Mouse (Mus musculus) ZHBTc4 (cell line): ENCODE measurements around the gene Tuba3b.

Source experiments
- DNase-seq: peaks from one replicate; pipeline ENCODE4 v3.0.0-alpha.2; 2011; ENCODE audit warnings: low read depth, low spot score

The Tuba3b gene

DNA sequence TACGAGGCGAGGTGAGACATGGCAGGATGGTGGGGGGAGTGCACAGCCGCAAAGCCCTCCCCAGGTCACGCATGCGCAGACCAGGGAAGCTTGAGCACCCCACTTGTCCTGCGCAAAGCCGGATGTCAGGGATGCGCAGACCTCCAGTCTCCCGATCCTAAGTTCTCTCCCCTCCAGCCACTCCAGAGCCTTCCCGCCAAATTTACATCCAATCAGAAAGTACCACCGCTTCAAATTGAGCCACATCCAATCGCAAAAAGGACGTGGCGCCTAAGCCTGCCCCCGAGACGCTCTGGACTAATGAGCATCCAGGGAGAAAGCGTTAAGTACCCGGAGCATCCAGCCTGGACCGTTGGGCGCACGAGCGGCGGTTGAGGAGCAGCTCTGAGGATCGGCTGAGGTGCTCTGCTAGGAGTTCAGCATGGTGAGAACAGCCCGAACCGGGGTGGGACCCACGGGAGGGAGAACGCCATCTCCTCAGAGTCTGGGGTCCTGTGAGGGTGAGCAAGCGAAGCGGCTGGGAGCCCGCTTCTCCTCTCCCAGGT lies at the start of gene Tuba3b:
TSS of gene Tuba3b (plus strand) at position 92 of the 545 bp plus-strand sequence.
- DNase-seq = peak; percentile 46

DNA sequence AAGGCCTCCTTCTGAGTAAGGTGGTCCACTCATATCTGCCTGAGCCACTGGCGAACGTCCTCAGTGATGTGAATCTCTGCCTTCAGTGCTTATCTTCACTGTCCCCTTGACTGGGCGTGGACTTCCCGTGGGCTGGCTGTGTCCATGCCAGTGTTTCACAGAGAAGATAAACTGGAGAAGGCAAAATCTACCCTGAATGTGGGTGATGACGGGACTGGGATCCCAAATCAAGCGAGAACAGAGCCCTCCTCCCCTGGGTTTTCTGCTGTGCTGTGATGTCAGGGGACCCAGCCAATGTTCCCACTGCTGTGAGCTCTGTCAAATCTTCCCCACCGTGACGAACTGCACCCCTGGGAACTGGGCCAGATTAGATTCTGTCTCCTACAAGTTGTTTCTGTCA lies 48.3 kb upstream of the Tuba3b start:
- no peak for DNase-seq

DNA sequence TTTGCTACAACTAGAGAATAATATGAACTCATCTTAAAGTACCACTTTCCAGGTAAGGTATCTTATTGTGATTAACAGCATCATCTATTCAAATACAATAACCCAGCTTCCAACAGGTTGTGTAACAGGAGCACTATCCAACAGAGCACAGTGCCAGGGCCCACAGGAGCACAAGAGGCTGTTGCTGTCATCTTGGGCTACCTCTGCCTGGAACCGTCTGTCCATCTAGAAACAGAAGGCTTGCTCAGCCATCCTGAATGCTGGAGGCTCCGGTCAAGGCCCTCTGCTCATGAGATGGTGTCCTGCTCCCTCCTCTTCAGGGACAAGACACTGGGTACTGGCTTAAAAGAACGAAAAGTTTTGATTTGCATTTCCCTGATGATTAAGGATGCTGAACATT lies 47.7 kb upstream of the Tuba3b start:
- DNase-seq = no peak

DNA sequence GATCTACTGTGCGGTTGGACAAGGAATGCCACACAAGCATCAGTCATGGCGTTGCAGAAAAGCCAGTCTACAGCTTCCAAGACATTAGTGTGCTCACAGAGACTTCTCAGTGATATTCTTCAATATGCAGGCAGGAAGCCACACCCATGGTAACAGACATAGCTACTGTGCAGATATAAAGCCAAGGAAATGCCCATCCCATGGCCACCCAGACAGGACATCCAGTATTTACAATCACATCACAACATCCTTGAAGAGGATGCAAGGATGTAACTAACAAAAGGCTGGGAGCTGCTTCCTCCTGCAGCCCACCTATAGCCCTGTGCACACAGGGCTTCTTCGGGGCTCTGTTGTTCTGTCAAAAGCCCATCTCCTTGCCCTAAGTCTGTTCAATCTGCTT lies 46.9 kb upstream of the Tuba3b start:
- no peak for DNase-seq

DNA sequence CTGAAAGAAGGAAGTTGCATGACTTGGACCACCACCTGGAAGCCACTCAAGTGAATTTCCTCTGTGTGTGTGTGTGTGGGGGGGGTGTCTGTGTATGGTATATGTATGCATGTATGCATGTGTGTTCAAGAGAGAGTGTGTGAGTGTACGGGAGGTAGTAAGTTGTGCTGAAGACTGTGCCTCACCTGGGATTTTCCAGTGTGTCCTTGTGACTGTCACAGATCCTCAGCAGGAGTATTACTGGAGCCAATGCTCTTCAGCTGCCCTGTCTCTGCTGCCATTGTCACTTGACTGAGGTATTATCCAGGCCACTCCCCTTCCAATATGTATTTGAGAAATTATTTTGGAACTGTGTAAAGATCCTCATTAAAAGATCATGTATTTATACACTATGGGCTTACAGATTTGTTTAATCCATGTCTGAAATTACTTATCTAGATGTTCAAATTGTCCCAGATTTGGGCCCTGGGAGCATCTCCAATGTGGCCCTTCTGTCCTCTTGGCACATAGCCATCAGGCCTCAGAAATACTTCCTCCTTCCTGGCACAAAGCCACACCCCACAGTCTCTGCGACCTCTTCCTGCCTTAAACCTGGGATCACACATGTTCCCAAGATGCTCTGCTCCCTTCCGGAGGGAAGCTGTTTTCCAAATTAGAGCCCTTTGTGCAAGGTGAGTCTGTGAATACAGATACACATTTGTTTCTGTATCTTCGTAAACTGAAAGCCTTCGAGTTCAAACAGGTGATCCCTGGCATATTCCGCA lies 42.1 kb upstream of the Tuba3b start:
- no peak for DNase-seq

DNA sequence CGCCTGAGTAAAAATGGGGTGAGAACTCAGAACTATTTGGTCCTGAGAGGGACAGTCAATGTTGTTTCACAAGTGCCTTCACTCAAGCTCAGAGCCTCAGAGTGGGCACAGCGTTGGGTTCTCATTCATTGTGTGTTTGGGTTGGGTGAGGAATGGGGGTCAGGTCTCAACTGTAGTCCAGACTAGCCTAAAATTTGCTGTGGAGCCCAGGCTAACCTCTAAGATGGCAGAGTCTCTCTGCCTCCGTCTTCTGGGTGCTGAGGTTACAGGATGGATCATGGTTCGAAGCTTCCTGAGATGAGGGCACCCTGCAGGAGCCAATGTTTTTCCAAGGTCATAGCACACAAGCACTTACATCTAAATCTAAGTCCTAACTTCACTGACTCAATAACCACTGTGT lies 38.8 kb upstream of the Tuba3b start:
- no peak for DNase-seq

DNA sequence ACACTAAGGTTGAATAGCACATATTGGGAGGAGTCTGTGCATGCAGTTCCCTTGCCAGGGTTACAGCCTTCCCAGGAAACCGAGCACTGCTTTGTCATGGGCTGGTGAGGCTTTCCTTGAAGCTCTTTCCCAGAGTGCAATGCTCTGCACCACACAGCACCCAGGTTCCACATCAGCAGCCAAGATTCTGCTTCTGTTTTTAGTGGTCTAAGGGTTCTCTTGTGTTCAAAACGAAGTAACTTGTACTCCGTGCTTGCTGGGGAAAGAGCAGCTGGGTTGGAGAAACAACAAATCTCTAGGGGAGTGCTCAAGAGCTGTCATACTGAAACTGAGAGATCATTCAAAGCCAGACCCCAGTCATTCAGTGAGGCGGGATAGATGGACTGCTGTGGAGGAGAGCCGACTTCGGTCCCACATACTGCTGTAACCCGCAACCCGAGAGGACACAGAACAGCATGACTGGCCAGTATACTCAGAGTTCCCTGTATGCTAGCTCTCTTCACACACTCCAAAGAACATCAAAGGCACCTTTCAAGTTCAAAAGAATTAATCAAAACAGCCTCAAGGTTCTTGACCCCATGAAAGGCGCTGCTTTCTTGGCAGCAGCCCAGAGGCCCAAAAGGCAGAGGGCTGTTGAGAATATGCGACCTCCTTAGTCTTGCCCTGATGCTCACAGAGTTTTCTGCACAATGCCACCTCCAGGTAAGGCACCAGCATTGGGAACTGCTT lies 36.9 kb upstream of the Tuba3b start:
- DNase-seq = no peak

DNA sequence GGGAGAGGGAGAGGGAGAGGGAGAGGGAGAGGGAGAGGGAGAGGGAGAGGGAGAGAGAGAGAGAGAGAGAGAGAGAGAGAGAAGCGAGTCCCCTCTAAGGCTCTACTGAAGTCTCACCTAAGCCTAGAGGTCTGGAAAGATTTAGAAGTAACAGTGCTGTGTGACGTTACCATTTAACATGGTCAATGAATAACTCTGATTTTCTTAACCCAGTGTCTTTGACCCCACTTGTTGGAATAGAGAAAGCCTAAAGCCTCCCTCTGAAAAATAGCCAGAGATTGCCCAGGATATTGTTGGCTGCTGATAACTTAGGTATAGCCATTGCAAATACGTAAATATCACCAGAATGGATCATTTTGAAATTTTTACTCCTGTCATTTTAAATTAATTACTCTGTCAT lies 35.8 kb upstream of the Tuba3b start:
- no peak for DNase-seq

DNA sequence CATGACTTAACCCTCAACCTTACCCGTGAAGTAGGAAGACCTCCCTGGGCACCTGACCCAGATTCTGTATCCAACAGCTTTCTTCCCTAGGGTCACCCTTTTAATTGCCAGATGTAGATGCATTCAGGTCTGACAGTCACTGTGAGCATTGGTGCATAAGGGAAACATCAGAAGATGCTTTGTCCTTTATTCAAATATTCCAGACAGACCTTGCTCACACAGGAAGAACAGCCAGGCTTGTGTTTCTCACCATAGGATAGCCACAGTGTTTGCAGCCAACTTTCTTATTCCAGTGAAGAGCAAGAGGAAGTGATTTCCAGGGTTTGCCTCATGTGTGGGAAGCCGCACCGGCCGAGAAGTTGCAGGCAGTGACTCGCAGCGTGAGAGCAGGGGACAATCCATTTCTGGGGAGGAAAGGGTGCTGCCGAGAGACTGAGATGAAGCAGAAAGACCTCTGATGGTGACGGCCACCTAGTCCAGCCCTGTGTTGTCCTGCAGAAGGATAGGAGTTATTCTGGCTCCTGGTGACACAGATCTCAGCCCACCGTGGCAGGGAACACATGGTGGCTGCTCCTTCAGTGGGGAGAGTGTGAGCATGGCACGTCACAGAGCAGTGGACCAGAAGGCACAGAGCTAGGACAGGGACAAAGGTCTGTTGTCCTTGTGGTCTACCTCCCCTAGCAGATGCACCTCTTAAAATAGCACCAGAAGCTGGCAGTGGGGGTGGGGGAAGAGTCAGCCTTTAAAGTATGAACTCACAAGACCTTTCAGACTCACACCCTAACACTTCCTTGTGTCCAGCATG lies 34.0 kb upstream of the Tuba3b start:
- DNase-seq = no peak

DNA sequence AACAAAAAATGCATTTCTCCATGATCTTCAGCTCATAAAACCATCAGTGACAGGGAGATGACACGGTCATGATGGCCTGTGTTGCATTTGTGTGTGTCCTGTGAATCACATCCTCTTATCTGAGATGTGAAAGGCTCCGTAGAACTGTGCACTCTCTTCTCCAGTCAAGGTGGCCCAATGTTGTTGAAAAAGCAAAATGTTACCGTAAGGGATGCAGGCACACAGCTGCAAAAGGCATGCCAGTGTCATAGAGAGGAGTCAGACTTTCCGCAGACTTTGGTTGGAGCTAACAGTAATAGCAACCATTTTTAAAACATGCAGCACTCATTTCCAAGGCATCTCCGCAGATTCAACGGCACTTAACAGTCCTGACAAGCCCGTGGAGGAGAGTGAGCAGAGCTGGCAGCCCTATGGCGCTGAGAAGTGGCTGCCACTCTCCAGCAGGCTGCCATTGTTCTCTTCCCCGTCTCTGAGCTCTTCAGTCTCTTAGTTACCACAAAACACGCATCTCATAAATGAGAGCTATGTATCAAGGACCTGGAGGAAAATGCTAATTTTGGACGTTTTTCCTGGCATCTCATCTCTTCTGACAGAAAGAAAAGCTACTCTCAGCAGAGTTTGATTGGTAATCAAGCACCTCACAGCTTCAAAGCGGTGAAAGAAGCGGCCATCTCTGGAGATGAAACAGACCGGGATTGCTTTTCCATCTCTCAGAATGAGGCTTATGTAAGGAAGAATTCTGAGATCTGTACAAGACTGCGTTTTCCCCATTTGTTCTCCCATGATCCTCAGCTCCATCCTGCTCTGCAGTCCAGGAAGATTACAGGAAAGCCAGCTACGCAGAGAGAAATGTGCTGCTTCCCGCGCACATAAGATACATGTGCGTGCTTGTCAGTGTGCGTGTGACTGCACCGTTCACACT lies 30.2 kb upstream of the Tuba3b start:
- DNase-seq = no peak

DNA sequence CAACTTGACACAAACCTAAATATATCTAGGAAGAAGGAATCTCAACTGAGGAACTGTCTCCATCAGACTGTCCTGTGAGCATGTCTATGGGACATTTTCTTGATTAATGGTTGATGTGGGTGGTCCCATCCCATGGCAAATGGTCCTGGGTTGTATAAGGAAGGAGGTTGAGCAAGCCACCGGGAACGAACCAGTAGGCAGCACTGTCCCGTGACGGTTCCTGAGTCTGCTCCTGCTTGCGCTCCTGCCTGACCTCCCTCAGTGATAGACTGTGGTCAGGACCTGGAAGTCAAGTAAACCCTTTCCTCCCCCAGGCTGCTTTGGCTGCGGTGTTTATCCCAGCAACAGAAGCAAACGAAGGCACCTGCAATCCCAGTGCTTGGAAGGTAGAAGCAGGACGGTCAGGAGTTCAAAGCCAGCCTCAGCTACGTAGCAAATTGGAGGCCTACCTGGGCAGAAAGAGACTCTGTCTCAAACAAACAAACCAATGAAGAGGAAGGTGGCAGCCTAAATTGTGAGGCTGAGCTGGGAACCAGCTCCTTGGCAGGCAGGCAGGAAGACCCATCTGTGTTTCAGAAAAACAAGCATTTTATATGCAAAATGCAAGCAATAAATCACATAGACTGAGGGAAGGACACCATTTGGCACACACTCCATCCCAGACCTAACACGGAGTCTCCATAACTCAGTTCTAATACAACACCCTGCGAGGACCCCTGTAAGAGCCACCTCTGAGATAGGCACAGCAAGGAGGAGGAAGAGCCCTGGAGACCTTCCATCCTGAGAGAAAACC lies 24.9 kb upstream of the Tuba3b start:
- DNase-seq = no peak

DNA sequence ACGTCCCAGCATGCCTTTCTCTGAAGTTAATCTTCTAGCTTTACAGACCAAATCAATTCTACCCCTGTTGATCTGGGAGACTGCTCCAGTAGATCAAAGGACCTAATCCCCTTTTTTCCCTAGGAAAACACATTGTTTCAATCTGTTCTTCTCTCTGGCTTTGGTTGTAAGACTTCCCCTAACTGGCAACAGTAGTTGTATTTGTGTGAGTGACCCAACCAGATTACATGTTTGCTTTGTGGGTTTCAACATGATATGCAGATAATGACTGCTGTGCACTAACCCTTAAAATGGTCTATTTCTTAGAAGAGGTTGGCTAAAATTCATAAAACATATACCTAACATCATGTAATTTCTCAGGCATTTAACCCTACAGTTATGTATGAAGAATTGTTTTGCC lies 24.0 kb upstream of the Tuba3b start:
- no peak for DNase-seq

DNA sequence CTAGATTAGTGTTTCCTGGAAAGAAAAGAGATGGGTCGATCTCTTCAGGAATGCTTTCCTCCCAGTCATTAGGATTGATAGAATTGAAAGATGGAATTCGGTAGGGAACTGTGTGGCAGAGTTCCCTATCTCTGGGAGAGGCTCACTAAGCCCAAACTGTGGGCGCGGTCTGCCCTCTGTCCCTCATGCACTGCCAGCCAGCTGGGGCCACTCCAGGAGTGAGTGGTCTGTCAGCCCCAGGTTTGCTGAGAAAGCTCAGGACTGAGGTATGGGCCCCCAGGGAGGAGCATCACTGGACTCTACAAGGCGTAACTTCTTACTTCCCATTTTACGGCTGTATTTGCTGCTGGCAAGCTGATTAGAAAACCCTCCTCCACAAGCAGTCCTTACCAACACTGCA lies 23.5 kb upstream of the Tuba3b start:
- DNase-seq = no peak

DNA sequence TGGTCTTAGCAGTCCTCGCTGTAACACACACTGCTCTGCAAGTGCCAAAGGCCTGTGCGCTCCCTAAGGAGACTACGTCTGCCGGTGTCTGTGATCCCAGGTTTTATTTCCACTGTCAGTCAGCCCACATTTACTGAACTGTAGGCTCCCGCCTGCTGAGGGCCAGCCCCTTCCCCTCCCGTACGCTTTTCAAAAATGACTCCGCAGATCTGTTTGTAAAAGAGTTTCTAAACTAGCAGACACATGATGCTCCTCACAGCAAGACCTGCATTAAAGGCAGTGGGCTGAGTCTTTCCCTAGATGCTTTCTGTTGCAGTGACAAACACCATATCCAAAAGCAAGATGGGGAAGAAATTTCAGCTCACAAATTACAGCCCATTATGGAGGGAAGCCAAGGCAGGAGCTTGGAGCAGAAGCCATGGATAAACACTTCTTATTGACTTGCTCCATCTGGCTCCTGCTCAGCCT lies 23.0 kb upstream of the Tuba3b start:
- no peak for DNase-seq

DNA sequence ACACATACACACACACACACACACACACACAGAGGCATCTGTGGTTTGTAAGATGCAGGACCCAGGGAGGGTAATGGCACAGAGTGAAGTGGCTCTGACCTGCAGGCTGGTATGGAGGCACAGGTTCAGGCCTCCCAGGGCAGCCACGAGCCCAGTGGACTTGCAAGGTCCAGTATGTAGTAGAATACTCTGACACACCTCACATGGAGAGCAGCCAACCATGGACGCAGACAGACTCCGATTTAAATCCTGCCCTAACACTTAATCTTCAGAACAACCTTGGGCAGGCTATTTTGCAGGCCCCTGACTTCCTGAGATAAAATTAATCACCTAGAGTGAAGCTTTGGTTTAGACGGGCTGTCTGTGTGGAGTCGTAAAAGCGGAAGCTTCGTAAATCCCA lies 21.6 kb upstream of the Tuba3b start:
- no peak for DNase-seq

DNA sequence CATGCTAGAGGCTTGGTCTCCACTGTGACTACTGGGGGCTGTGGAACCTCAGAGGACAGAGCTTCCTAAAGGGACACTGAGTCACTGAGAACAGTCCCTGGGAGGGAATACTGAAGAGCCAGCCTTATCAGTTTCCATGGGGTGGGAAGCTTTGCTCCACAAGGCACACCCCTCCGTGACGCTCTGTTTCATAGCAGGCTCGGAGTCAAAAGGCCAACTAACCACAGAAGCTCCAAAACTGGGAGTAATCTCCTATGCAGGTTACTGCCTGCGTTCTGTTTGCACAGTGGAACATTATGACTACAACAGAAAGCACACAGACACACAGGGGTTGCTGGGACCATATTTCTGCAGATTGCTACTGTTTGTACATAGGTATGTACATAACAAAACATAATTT lies 19.7 kb upstream of the Tuba3b start:
- no peak for DNase-seq

DNA sequence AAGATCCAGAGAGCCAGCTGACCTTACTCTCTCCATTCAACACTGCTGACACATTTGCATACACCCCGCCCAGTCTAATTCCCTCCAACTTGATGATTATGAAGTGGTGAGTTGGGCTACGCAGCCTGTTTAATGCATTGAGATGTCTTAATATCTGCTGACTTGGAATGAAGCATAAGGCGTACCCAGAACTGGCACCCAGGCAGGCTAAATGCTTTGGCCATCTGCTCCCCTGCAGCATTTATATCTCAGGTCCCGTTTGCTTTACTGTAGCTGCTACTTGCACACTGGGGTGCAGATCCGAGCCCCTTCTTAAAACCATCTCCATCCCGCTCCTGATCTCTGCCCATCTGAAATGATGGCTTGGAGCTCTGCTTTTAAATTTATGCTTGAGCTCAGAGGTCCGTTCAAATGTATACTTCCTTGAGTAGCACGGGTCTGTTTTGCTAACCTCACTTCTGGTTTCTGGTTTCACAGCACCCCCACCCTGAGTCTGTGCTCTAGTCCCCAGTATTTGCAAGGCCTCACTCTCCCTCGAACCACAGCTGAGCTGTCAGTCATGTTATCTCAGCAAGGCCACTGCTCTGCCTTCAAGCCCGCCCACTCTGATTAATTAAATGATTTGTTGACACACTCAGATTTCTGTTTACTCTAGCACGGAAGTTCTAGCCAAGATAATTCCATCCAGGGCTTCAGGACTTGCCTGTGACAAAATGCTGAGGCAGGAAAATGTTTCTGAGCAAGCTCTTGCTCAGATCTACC lies 16.6 kb upstream of the Tuba3b start:
- DNase-seq = no peak

DNA sequence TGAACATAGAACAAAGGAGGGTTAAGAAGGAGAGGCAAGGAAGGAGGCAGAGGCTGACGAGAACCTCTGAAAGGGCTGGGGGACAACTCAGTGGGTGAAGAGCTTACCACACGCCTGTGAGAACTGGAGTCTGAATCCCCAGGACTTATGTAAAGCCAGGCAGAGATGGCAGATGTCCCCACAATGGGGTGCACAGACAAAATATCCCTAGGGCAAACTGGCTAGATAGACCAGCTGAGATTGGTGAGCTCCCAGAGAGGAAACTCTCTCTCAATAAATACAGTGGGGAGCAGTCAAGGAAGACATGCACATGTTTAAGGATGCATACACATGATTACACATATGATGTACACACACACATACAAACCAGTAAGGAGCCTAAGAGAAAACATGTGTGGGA lies 11.4 kb upstream of the Tuba3b start:
- DNase-seq = no peak

DNA sequence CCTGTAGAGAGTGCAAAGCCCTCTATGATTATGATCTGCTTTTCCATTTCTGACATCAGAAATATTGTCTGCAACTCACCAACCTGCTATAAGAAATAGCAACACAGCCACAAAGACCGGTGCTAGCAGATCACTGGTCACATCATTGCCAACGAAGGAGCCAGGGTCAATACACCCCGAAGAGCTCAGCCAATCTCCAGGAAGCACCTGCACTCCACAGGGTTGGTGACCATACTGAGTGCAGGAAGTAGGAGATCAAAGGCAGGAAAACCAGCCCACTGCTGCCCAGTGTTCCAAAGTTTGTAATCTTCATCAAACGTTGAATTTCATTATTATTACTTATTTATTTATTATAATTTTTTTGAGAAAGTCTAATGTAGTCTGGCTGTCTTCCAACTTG lies 10.9 kb upstream of the Tuba3b start:
- DNase-seq = no peak
